Mouse (Mus musculus) embryonic facial prominence, embryonic 12.5 days (tissue): Measurements from ENCODE around the gene Drd3. TPM values are rescaled to one million over a fixed set of nuclear protein-coding genes. Genes with fewer than 3 reads are reported as not detected.

Experiments used
- ATAC-seq: fragments of 200-750 bp; cut with Nextera tagmentation; 2 replicates; pipeline ENCODE4 v1.8.0; 2017; ENCODE audit not compliant: insufficient number of reproducible peaks, insufficient read depth, low FRiP score, low TSS enrichment
- H3K27ac ChIP-seq: fragments of 300-500 bp; sonication (generic); 2 replicates; pipeline ENCODE4 v1.5.1; 2016; ENCODE audit warnings: mild to moderate bottlenecking
- H3K27me3 ChIP-seq: fragments of 300-500 bp; sonication (generic); 2 replicates; pipeline ENCODE4 v1.6.1; 2016; ENCODE audit warnings: mild to moderate bottlenecking, moderate library complexity
- H3K36me3 ChIP-seq: fragments of 300-500 bp; sonication (generic); 2 replicates; pipeline ENCODE4 v1.6.1; 2016; ENCODE audit warnings: mild to moderate bottlenecking
- H3K4me1 ChIP-seq: fragments of 300-500 bp; sonication (generic); 2 replicates; pipeline ENCODE4 v1.6.1; 2016
- H3K4me2 ChIP-seq: fragments of 300-500 bp; sonication (generic); replicated peaks from 2 replicates; pipeline ENCODE4 v1.6.1; 2016; ENCODE audit warnings: mild to moderate bottlenecking, moderate library complexity
- H3K4me3 ChIP-seq: fragments of 300-500 bp; sonication (generic); 2 replicates; pipeline ENCODE4 v1.5.1; 2016; ENCODE audit warnings: mild to moderate bottlenecking
- H3K9ac ChIP-seq: fragments of 300-500 bp; sonication (generic); 2 replicates; pipeline ENCODE4 v1.6.1; 2016; ENCODE audit warnings: mild to moderate bottlenecking, moderate library complexity
- H3K9me3 ChIP-seq: fragments of 300-500 bp; sonication (generic); 2 replicates; pipeline ENCODE4 v1.6.1; 2016; ENCODE audit warnings: mild to moderate bottlenecking, moderate library complexity
- WGBS: fragments of 180-500 bp; shearing (Covaris S2); methylation state at CpG from one replicate; pipeline ENCODE4 v1.1.7; 2016; 5-methylcytosine and 5-hydroxymethylcytosine counted together
- polyA plus RNA-seq: library from polyadenylated mRNA; unstranded; fragments of >200 nt; fragmentation: Nextera tagmentation; extraction: Ambion mirVana; gene quantifications from 2 replicates; pipeline ENCODE4 v1.2.1, GENCODE M21; 2016

Drd3 gene
- polyA plus RNA-seq, 1 experiment from 2014 or later: not detected

DNA sequence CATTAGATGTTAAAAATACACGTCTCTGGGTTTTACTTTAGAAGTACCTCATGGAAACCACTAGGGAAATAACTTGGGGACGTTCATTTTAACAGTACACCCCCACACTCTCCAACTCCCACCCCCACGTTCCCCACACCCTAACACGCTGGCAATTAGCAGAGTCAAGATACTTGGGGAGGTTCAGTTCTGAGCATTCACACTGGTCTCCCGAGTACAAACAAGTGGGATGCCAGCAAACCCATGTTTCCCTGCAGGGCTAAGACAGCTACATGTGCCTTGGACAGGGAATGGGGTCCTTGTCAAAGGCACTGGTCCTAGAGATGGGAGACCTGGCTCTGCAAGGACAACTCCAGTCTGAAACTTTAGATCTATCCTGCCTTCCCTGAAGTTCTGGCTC is 48.6 kb downstream of the Drd3 start:
- ATAC-seq: no peak
- H3K4me1 ChIP-seq: peaks cover 12% of the 10 kb centered on the region
- H3K4me3 ChIP-seq: no peak overlapping the region
- H3K9ac ChIP-seq: no peak overlapping the region
- H3K9me3 ChIP-seq: no peaks in the 10 kb centered on the region
- no peak overlapping the region for H3K27ac ChIP-seq
- no peaks in the 10 kb centered on the region for H3K36me3 ChIP-seq
- WGBS: 50% methylated on average over 5 of the region's 5 CpGs
- no peaks in the 10 kb centered on the region for H3K27me3 ChIP-seq
- no peak overlapping the region for H3K4me2 ChIP-seq

DNA sequence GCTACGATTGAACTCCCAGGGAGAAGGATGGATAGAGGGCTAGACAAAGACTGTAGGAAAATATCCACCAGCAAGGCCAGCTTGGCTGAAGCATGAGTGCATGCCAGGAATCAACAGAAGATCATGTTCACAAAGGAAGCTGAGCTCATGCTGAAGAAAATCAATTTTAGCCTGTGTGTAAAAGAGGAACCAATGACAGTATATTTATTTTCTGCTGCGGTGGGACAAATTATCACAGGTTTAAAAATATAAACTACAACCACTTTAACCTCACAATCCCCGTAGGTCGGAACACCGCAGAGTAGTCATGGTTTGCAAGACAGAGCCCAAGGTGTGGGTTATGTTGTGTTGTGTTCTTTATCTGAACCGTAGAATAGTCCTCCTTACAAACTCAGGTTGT is 50.5 kb downstream of the Drd3 start:
- ATAC-seq: no peak
- peaks cover 12% of the 10 kb centered on the region for H3K4me1 ChIP-seq
- no peaks in the 10 kb centered on the region for H3K36me3 ChIP-seq
- no peak overlapping the region for H3K9ac ChIP-seq
- H3K4me3 ChIP-seq: no peak overlapping the region
- H3K27ac ChIP-seq: no peak overlapping the region
- no peaks in the 10 kb centered on the region for H3K9me3 ChIP-seq
- no peaks in the 10 kb centered on the region for H3K27me3 ChIP-seq
- H3K4me2 ChIP-seq: no peak overlapping the region
- WGBS: 91% methylated on average over 6 of the region's 6 CpGs

- no peak for ATAC-seq
- WGBS: 72% methylated on average over 16 of the region's 16 CpGs
These were observed 53.2 kb downstream of the Drd3 start for GRCm38 (mm10) chr16:43807048-43807447.

GRCm38 (mm10) chr16:43809429-43809828 is 55.6 kb downstream of the Drd3 start:
- Histone ChIP-seq H3K4me3 (no peak overlapping the region), H3K36me3 (no peaks in the 10 kb centered on the region), H3K9ac (no peak overlapping the region), H3K27ac (no peak overlapping the region), H3K4me1 (no peaks in the 10 kb centered on the region), H3K9me3 (no peaks in the 10 kb centered on the region), H3K4me2 (no peak overlapping the region), H3K27me3 (no peaks in the 10 kb centered on the region)
- ATAC-seq: no peak
- WGBS: 92% methylated on average over 2 of the region's 2 CpGs

More at GRCm38 (mm10) chr16:43807048-43807447, 53.2 kb downstream of the Drd3 start:
- no peak overlapping the region for H3K4me2 ChIP-seq
- H3K27me3 ChIP-seq: no peaks in the 10 kb centered on the region
- no peak overlapping the region for H3K4me3 ChIP-seq
- H3K27ac ChIP-seq: no peak overlapping the region
- H3K9ac ChIP-seq: no peak overlapping the region
- H3K36me3 ChIP-seq: no peaks in the 10 kb centered on the region
- no peaks in the 10 kb centered on the region for H3K9me3 ChIP-seq
- no peaks in the 10 kb centered on the region for H3K4me1 ChIP-seq

GRCm38 (mm10) chr16:43811402-43811801 is 57.6 kb downstream of the Drd3 start:
- H3K4me3 ChIP-seq: no peak overlapping the region
- H3K27me3 ChIP-seq: no peaks in the 10 kb centered on the region
- WGBS: 64% methylated on average over 1 of the region's 1 CpGs
- H3K9ac ChIP-seq: no peak overlapping the region
- no peaks in the 10 kb centered on the region for H3K4me1 ChIP-seq
- no peaks in the 10 kb centered on the region for H3K9me3 ChIP-seq
- no peak for ATAC-seq
- no peak overlapping the region for H3K27ac ChIP-seq
- H3K36me3 ChIP-seq: no peaks in the 10 kb centered on the region
- H3K4me2 ChIP-seq: no peak overlapping the region

GRCm38 (mm10) chr16:43814644-43815043 is 60.8 kb downstream of the Drd3 start:
- no peak for ATAC-seq
- no peak overlapping the region for H3K9ac ChIP-seq
- no peak overlapping the region for H3K4me2 ChIP-seq
- WGBS: 49% methylated on average over 4 of the region's 4 CpGs
- H3K4me1 ChIP-seq: no peaks in the 10 kb centered on the region
- H3K27me3 ChIP-seq: no peaks in the 10 kb centered on the region
- no peaks in the 10 kb centered on the region for H3K36me3 ChIP-seq
- H3K4me3 ChIP-seq: no peak overlapping the region
- H3K9me3 ChIP-seq: no peaks in the 10 kb centered on the region
- H3K27ac ChIP-seq: no peak overlapping the region

DNA sequence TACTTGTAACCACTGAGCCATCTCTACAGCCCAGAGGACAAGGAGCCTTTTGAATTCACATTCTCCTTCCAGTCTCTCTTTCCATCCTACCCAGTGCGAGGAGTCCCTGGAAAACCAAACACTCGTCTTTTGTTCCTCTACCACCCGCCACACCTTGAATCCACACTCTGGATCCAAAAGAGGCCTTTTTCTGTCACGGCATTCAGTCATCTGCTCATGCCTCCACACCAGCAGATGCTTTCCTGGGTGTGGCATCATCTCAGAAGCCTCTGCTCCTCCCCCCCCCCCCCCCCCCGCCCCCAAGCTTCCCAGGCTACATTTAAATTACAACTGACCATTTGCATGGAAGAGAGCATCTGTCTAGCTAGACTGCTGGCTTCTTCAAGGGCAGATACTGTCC is 62.5 kb downstream of the Drd3 start:
- no peak overlapping the region for H3K4me3 ChIP-seq
- H3K27ac ChIP-seq: no peak overlapping the region
- no peak overlapping the region for H3K9ac ChIP-seq
- H3K4me2 ChIP-seq: no peak overlapping the region
- no peaks in the 10 kb centered on the region for H3K4me1 ChIP-seq
- WGBS: 64% methylated on average over 5 of the region's 5 CpGs
- no peak for ATAC-seq
- H3K27me3 ChIP-seq: no peaks in the 10 kb centered on the region
- no peaks in the 10 kb centered on the region for H3K36me3 ChIP-seq
- no peaks in the 10 kb centered on the region for H3K9me3 ChIP-seq

DNA sequence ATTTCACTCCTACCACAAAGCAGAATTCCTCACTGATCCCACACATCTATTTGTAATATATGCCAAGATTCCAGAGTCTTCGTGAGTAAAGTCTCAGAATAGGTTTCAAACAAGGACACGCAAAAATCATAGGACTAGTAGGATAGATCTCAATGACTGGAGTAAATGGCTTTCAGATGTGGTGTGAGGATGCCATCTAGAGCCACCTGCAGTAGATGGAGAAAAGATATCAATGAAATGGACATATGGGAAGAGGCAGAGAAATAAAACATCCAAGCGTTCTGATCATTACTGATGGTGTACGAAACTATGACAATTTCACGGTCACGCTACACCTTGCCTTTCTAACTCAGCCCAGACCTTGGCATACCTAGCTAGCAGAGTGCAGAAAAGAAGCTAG is 64.6 kb downstream of the Drd3 start:
- Histone ChIP-seq H3K9ac (no peak overlapping the region), H3K27me3 (no peaks in the 10 kb centered on the region), H3K4me1 (no peaks in the 10 kb centered on the region), H3K9me3 (no peaks in the 10 kb centered on the region), H3K36me3 (no peaks in the 10 kb centered on the region), H3K4me3 (no peak overlapping the region), H3K4me2 (no peak overlapping the region), H3K27ac (no peak overlapping the region)
- 90% methylated on average over 6 of the region's 6 CpGs for WGBS
- ATAC-seq: no peak

GRCm38 (mm10) chr16:43827492-43827891 is 73.7 kb downstream of the Drd3 start:
- Histone ChIP-seq H3K4me1 (no peaks in the 10 kb centered on the region), H3K9ac (no peak overlapping the region), H3K9me3 (no peaks in the 10 kb centered on the region), H3K4me3 (no peak overlapping the region), H3K36me3 (no peaks in the 10 kb centered on the region), H3K27ac (no peak overlapping the region), H3K27me3 (no peaks in the 10 kb centered on the region), H3K4me2 (no peak overlapping the region)
- ATAC-seq: no peak
- WGBS: 79% methylated on average over 3 of the region's 3 CpGs

DNA sequence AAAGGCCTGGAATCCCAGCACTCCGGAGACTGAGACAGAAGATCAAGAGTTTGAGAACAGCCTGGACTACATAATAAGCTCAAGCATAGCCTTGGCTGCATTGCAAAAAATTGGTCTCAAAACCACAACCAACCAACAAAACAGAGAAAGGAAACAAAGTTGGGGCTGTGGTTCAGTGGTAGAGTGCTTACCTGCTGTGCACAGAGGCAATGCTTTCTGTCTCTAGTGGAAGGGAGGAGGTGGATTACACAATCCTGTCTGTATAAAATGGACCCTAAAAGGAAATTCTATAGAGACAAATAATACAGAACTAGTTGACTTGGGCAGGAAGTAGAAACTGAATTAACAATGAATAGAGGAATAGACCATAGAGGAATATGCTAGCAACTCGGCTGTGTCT is 78.1 kb downstream of the Drd3 start:
- Histone ChIP-seq H3K4me3 (no peak overlapping the region), H3K27ac (no peak overlapping the region), H3K9me3 (no peaks in the 10 kb centered on the region), H3K9ac (no peak overlapping the region), H3K36me3 (no peaks in the 10 kb centered on the region), H3K4me1 (no peaks in the 10 kb centered on the region), H3K27me3 (no peaks in the 10 kb centered on the region), H3K4me2 (no peak overlapping the region)
- no peak for ATAC-seq
- WGBS: 88% methylated on average over 2 of the region's 2 CpGs

DNA sequence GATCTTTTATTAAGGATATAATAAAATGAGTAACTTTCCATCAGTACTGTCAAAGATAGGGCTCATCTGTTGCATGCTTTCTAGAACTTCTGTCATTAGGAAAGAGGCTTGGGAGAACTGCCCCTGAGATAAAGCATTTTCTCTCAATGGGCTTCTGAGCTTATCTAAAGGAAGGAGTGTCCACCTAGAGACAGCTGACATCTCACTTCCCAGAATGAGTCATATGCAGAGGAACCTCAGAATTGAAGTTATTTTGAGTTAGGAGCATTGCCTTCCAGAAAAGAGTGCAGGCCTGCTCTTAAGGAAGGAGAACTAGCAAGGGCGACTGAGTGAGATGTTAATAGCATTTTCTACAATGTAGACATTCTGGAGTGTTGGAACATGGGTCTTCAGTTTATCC is 87.4 kb downstream of the Drd3 start:
- Histone ChIP-seq H3K4me1 (no peaks in the 10 kb centered on the region), H3K9ac (no peak overlapping the region), H3K9me3 (no peaks in the 10 kb centered on the region), H3K27me3 (no peaks in the 10 kb centered on the region), H3K4me3 (no peak overlapping the region), H3K4me2 (no peak overlapping the region), H3K36me3 (no peaks in the 10 kb centered on the region), H3K27ac (no peak overlapping the region)
- ATAC-seq: no peak
- WGBS: 85% methylated on average over 1 of the region's 1 CpGs

- no peak overlapping the region for H3K9ac ChIP-seq
- 58% methylated on average over 1 of the region's 1 CpGs for WGBS
- no peak overlapping the region for H3K4me2 ChIP-seq
- H3K4me3 ChIP-seq: no peak overlapping the region
- no peaks in the 10 kb centered on the region for H3K4me1 ChIP-seq
- H3K27ac ChIP-seq: no peak overlapping the region
- no peak for ATAC-seq
- no peaks in the 10 kb centered on the region for H3K36me3 ChIP-seq
- no peaks in the 10 kb centered on the region for H3K9me3 ChIP-seq
- H3K27me3 ChIP-seq: no peaks in the 10 kb centered on the region
These were observed 96.0 kb downstream of the Drd3 start for GRCm38 (mm10) chr16:43849839-43850238.

- H3K27me3 ChIP-seq: no peaks in the 10 kb centered on the region
- H3K9ac ChIP-seq: no peak overlapping the region
- 88% methylated on average over 5 of the region's 5 CpGs for WGBS
- ATAC-seq: no peak
- peaks cover 16% of the 10 kb centered on the region for H3K36me3 ChIP-seq
- no peak overlapping the region for H3K4me3 ChIP-seq
- no peaks in the 10 kb centered on the region for H3K9me3 ChIP-seq
- no peak overlapping the region for H3K27ac ChIP-seq
- no peak overlapping the region for H3K4me2 ChIP-seq
- H3K4me1 ChIP-seq: no peaks in the 10 kb centered on the region
These were observed 105.2 kb downstream of the Drd3 start for GRCm38 (mm10) chr16:43858941-43859476.
